Mouse (Mus musculus): ENCODE data around the gene Olfr159.
A peak's percentile ranks its signal among the peaks of the same experiment; 100 is the strongest.
"Not testable (repeated sequence)": the region's sequence is repeated elsewhere in the genome, so short reads cannot be mapped to it uniquely, and the experiment has no call there.

The Olfr159 gene

GRCm38 (mm10) chr4:43770909-43771308 is at the start of gene Olfr159:
Gene Olfr159, minus strand, starts transcription at chr4:43771009.
- DNase-seq (ENCODE audit: low spot score) = no peak

- DNase-seq (ENCODE audit: low spot score) = no peak
These were observed 28.1 kb upstream of the Olfr159 start for GRCm38 (mm10) chr4:43798936-43799335.

- not testable (repeated sequence) for DNase-seq (ENCODE audit: low spot score)
These were observed 25.0 kb upstream of the Olfr159 start for GRCm38 (mm10) chr4:43795844-43796243.

- no peak for DNase-seq (ENCODE audit: low spot score)
These were observed 24.5 kb upstream of the Olfr159 start for GRCm38 (mm10) chr4:43795296-43795695.

- no peak for DNase-seq (ENCODE audit: low spot score)
These were observed 1.5 kb upstream of the Olfr159 start for GRCm38 (mm10) chr4:43772304-43772703.

- no peak for DNase-seq (ENCODE audit: low spot score)
These were observed 817 bp upstream of the Olfr159 start for GRCm38 (mm10) chr4:43771626-43772025.

- no peak for DNase-seq (ENCODE audit: low spot score)
These were observed 1.4 kb downstream of the Olfr159 start for GRCm38 (mm10) chr4:43769374-43769773.

GRCm38 (mm10) chr4:43768341-43768740 is 2.5 kb downstream of the Olfr159 start:
- no peak for DNase-seq (ENCODE audit: low spot score)

- DNase-seq (ENCODE audit: low spot score) = peak; percentile 25
These were observed 7.4 kb downstream of the Olfr159 start for GRCm38 (mm10) chr4:43763410-43763809.

- DNase-seq (ENCODE audit: low spot score) = no peak
These were observed 9.5 kb downstream of the Olfr159 start for GRCm38 (mm10) chr4:43761336-43761735.

GRCm38 (mm10) chr4:43760460-43760859 is 10.3 kb downstream of the Olfr159 start:
- no peak for DNase-seq (ENCODE audit: low spot score)

- DNase-seq (ENCODE audit: low spot score) = peak; percentile 14
These were observed 11.0 kb downstream of the Olfr159 start for GRCm38 (mm10) chr4:43759571-43760418.

GRCm38 (mm10) chr4:43757213-43757612 is 13.6 kb downstream of the Olfr159 start:
- DNase-seq (ENCODE audit: low spot score) = no peak

GRCm38 (mm10) chr4:43745187-43745586 is 25.6 kb downstream of the Olfr159 start:
- no peak for DNase-seq (ENCODE audit: low spot score)

GRCm38 (mm10) chr4:43743099-43743498 is 27.7 kb downstream of the Olfr159 start:
- DNase-seq (ENCODE audit: low spot score) = no peak

- no peak for DNase-seq (ENCODE audit: low spot score)
These were observed 28.2 kb downstream of the Olfr159 start for GRCm38 (mm10) chr4:43742637-43743036.

GRCm38 (mm10) chr4:43741526-43741925 is 29.3 kb downstream of the Olfr159 start:
- no peak for DNase-seq (ENCODE audit: low spot score)

- DNase-seq (ENCODE audit: low spot score) = no peak
These were observed 31.7 kb downstream of the Olfr159 start for GRCm38 (mm10) chr4:43738989-43739674.

- DNase-seq (ENCODE audit: low spot score) = no peak
These were observed 33.7 kb downstream of the Olfr159 start for GRCm38 (mm10) chr4:43737144-43737543.

- no peak for DNase-seq (ENCODE audit: low spot score)
These were observed 37.6 kb downstream of the Olfr159 start for GRCm38 (mm10) chr4:43733186-43733585.

- no peak for DNase-seq (ENCODE audit: low spot score)
These were observed 38.6 kb downstream of the Olfr159 start for GRCm38 (mm10) chr4:43732171-43732570.

GRCm38 (mm10) chr4:43730750-43731297 is 40.0 kb downstream of the Olfr159 start:
- no peak for DNase-seq (ENCODE audit: low spot score)

Measured in left cerebral cortex, adult 11 months (tissue).